Mouse (Mus musculus): ENCODE results near the gene Cacna1a. TPM values are rescaled to one million over a fixed set of nuclear protein-coding genes. Genes with fewer than 3 reads are reported as not detected.
A peak's percentile ranks its signal among the peaks of the same experiment; 100 is the strongest.
"Not testable (repeated sequence)": the region's sequence is repeated elsewhere in the genome, so short reads cannot be mapped to it uniquely, and the experiment has no call there.

Cacna1a gene
- polyA plus RNA-seq, 1 experiment from 2014 or later = 8.3 TPM

DNA sequence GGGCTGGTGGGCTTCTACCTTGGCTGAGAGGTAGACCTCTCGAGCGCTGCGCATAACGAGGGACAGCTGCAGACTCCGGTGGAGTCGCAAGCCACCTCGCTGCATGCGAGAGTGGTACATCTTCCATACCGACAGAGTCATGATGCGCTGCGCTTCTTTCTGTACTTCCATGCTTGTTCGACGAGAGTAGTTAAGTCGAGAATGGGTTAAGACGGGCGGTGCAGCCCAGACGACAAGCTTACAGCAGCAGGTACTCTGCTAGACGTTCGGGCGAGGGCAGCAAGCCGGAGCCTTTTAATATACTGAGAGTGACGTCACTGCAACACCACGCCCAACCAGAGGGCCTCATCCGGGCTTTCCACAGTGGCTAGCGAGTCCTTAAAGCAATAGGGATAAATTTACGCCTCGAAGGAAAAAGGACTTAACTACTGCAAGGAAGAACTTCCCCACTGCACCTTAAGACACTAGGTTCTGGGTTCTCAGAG lies 274.4 kb downstream of the Cacna1a start, which contains the start of gene Ier2:
Gene Ier2, minus strand, starts transcription at position 272 of the 485 bp plus-strand sequence.
- ATAC-seq (replicated peaks; ENCODE audit: insufficient number of reproducible peaks, insufficient read depth, low FRiP score, low read depth) = peak; percentile 77
- Histone ChIP-seq H3K27ac (peak within 1 kb of the TSS; percentile 97), H3K27me3 (no peaks in the 10 kb centered on the region), H3K4me2 (peak within 1 kb of the TSS; percentile 72), H3K9me3 (replicated peaks) (no peaks in the 10 kb centered on the region), H3K4me3 (peak within 1 kb of the TSS; percentile 78), H3K36me3 (no peaks in the 10 kb centered on the region), H3K9ac (peak within 1 kb of the TSS; percentile 84), H3K4me1 (replicated peaks) (peaks cover 32% of the 10 kb centered on the region)
- under 1% methylated on average over 27 of the region's 27 CpGs for WGBS

DNA sequence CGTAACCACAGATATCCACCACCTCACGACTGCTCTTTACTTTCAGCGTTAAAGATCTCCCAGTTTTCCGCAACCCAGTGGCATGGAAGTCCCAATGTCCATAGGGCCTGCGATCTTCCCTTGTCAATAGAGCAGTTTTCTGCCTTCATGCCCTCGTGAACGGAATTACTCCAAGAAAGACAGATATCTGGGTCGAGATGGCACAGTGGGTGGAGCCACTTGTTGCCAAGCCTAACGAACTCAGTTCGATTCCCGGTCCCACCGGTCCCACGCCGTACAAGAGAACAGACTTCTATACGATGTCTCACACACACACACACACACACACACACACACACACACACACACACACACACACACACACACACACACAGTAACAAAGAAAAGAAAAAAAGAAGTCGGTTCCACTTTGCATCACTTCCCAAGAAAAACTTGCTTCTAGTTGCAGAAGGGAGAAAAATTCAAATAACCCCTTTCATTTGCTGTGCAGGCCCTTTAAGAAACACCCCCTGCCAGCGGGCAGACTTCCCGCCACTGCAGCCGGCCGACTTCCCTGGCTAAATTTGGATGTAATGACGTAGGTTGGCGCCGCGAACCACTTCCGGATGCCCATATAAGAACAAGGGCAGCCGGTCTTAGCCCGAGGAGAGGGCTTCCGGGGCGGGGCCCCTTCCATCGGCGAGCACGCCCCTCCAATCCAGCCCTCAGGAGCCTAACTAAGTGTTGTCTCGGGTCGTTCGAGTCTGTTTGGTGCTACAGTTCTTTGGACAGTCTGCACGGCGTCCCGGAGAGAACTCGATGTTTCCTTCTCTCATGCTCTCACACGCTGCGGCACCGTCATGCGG lies 275.5 kb downstream of the Cacna1a start:
- H3K4me2 ChIP-seq = peak overlapping the region; percentile 72
- ATAC-seq (replicated peaks; ENCODE audit: insufficient number of reproducible peaks, insufficient read depth, low FRiP score, low read depth) = peak; percentile 77
- H3K27me3 ChIP-seq = no peaks in the 10 kb centered on the region
- peak overlapping the region; percentile 84 for H3K9ac ChIP-seq
- H3K36me3 ChIP-seq = no peaks in the 10 kb centered on the region
- H3K9me3 ChIP-seq (replicated peaks) = no peaks in the 10 kb centered on the region
- H3K4me3 ChIP-seq = peak overlapping the region; percentile 78
- H3K27ac ChIP-seq = peak overlapping the region; percentile 97
- 3% methylated on average over 43 of the region's 43 CpGs for WGBS
- peaks cover 32% of the 10 kb centered on the region for H3K4me1 ChIP-seq (replicated peaks)

- H3K36me3 ChIP-seq = no peaks in the 10 kb centered on the region
- peak overlapping the region; percentile 97 for H3K27ac ChIP-seq
- H3K27me3 ChIP-seq = no peaks in the 10 kb centered on the region
- WGBS = under 1% methylated on average over 29 of the region's 29 CpGs
- H3K4me3 ChIP-seq = peak overlapping the region; percentile 78
- peak overlapping the region; percentile 72 for H3K4me2 ChIP-seq
- H3K9ac ChIP-seq = peak overlapping the region; percentile 70
- peak; percentile 37; the same call in 1 of the 2 replicates for ATAC-seq (replicated peaks; ENCODE audit: insufficient number of reproducible peaks, insufficient read depth, low FRiP score, low read depth)
- H3K9me3 ChIP-seq (replicated peaks) = no peaks in the 10 kb centered on the region
- H3K4me1 ChIP-seq (replicated peaks) = peaks cover 27% of the 10 kb centered on the region
These were observed 276.5 kb downstream of the Cacna1a start for GRCm38 (mm10) chr8:84664566-84665384.

GRCm38 (mm10) chr8:84665385-84665893 lies 277.2 kb downstream of the Cacna1a start:
- Histone ChIP-seq H3K36me3 (no peaks in the 10 kb centered on the region), H3K9me3 (replicated peaks) (no peaks in the 10 kb centered on the region), H3K4me2 (peak overlapping the region; percentile 72), H3K4me3 (peak overlapping the region; percentile 78), H3K9ac (peak overlapping the region; percentile 70), H3K4me1 (replicated peaks) (peaks cover 21% of the 10 kb centered on the region), H3K27ac (peak overlapping the region; percentile 97), H3K27me3 (no peaks in the 10 kb centered on the region)
- no peak for ATAC-seq (replicated peaks; ENCODE audit: insufficient number of reproducible peaks, insufficient read depth, low FRiP score, low read depth)
- under 1% methylated on average over 14 of the region's 14 CpGs for WGBS

DNA sequence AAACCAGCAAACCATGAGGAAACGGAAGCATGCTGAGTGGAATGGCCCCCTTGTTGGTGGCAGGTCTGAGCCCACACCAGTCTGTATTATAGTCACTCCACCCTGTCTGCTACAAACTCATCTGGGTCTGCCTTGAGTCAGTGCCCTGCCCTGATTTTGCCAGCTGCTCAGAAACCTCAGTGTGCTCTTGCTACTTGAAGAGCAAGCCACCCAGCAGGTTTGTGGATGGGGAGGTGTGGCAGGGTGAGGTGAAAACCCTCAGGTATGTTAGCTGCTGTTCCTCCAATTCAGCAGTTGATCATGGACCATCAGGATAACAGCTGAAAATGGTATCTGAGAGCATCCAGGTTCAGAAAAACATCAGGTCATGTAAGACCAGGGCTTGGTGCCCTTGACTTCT lies 279.8 kb downstream of the Cacna1a start:
- H3K27ac ChIP-seq = no peak overlapping the region
- ATAC-seq (replicated peaks; ENCODE audit: insufficient number of reproducible peaks, insufficient read depth, low FRiP score, low read depth) = no peak
- H3K4me2 ChIP-seq = no peak overlapping the region
- H3K27me3 ChIP-seq = no peaks in the 10 kb centered on the region
- 43% methylated on average over 1 of the region's 1 CpGs for WGBS
- peaks cover 15% of the 10 kb centered on the region for H3K4me1 ChIP-seq (replicated peaks)
- H3K9ac ChIP-seq = no peak overlapping the region
- peaks cover 10% of the 10 kb centered on the region for H3K36me3 ChIP-seq
- H3K9me3 ChIP-seq (replicated peaks) = no peaks in the 10 kb centered on the region
- H3K4me3 ChIP-seq = no peak overlapping the region

DNA sequence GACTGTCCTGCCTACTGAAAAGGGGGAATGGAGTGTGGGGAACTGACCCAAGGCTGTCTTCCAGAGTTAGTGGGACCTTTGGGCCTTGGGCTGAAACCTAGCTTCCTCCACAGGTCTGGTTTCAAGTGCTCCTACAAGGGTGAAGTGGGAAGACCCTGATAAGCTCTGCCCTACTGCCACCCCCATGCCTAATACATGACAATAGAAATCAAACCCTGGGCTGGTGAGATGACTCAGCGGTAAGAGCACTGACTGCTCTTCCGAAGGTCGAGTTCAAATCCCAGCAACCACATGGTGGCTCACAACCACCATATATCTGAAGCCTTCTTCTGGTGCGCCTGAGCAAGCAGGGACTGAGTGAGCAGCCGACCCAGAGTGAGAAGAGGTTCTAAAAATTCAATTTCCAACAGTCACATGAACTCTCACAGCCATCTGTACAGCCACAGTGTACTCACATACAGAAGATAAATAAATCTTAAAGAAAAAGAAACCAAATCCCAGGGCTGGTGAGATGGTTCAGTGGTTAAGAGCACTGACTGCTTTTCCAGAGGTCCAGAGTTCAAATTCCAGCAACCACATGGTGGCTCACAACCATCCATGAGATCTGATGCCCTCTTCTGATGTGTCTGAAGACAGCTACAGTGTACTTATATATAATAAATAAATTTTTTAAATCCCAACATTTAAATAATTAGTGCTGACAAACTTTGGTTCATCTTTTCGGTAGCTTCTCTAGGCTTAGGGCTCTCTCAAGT lies 280.7 kb downstream of the Cacna1a start:
- H3K36me3 ChIP-seq = peaks cover 16% of the 10 kb centered on the region
- H3K27ac ChIP-seq = no peak overlapping the region
- no peak overlapping the region for H3K4me3 ChIP-seq
- H3K9me3 ChIP-seq (replicated peaks) = no peaks in the 10 kb centered on the region
- peaks cover 11% of the 10 kb centered on the region; the same call in 1 of the 2 replicates for H3K4me1 ChIP-seq (replicated peaks)
- H3K4me2 ChIP-seq = no peak overlapping the region
- no peak for ATAC-seq (replicated peaks; ENCODE audit: insufficient number of reproducible peaks, insufficient read depth, low FRiP score, low read depth)
- WGBS = 77% methylated on average over 6 of the region's 6 CpGs
- no peaks in the 10 kb centered on the region for H3K27me3 ChIP-seq
- H3K9ac ChIP-seq = no peak overlapping the region

DNA sequence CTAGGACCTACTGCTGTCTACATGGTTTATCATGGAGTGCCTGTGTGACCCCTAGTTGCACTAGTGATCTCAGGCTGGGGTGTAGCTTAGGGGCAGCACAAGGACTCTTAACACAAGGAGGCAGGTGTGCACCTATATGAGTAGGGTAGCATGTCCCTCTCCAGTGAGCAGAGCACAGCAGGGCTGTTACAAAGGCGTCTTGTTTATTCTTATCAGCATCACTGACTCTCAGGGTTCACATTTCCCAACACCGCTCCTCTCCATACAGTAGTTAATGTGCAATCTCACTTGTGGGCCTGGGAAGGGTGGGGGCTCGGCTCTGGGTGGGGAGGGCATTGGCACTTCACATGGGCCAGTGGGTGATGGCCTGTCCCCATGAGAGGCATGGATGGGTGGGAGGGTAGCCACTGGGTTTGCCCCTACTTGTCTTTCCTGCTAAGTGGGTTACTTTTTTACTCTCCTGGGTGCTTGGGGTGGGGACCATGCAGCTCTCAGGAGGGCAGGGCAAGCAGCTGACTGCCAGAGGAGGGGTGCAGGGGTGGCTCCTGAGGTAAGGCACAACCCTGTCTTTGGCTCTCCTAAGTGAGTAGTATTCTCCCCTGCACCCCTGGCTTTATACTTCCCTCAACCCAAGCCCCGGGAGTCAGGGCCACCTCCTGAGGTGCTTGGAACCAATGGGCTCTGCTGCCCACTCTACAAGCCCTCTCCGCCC lies 282.2 kb downstream of the Cacna1a start:
- H3K27me3 ChIP-seq; H3K4me2 ChIP-seq; H3K27ac ChIP-seq; H3K9me3 ChIP-seq (replicated peaks); ATAC-seq (replicated peaks; ENCODE audit: insufficient number of reproducible peaks, insufficient read depth, low FRiP score, low read depth); H3K9ac ChIP-seq; H3K4me1 ChIP-seq (replicated peaks); H3K4me3 ChIP-seq: not testable (repeated sequence)
- peaks cover 30% of the 10 kb centered on the region for H3K36me3 ChIP-seq
- WGBS = 74% methylated on average over 5 of the region's 5 CpGs

DNA sequence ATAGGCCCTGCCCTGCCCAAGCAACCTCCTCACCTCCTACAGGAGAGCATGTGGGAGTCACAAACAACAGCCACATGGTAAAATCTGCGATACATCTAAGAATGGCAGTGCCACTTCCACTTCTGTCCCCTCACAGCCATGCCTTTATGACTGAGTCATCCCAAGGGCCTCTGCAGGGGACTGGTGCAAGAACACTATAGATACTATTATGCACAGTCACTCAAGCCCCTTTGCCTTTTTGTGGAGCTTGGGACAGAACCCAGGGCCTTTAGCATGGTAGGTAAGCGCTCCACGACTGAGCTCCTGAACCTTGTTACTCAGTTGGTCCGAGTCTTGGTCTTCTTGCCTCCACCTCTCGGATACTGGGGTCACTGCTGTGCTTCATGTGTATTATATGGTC lies 289.1 kb downstream of the Cacna1a start:
- Histone ChIP-seq H3K36me3 (peaks cover 39% of the 10 kb centered on the region), H3K4me2 (no peak overlapping the region), H3K4me1 (replicated peaks) (peaks cover under 1% of the 10 kb centered on the region; the same call in 1 of the 2 replicates), H3K27me3 (no peaks in the 10 kb centered on the region), H3K27ac (no peak overlapping the region), H3K9me3 (replicated peaks) (no peaks in the 10 kb centered on the region), H3K4me3 (no peak overlapping the region), H3K9ac (no peak overlapping the region)
- WGBS = 82% methylated on average over 5 of the region's 5 CpGs
- no peak for ATAC-seq (replicated peaks; ENCODE audit: insufficient number of reproducible peaks, insufficient read depth, low FRiP score, low read depth)

- Histone ChIP-seq H3K27ac (no peak overlapping the region), H3K4me3 (no peak overlapping the region), H3K4me2 (no peak overlapping the region), H3K9me3 (replicated peaks) (no peaks in the 10 kb centered on the region), H3K27me3 (no peaks in the 10 kb centered on the region), H3K36me3 (peaks cover 1% of the 10 kb centered on the region), H3K9ac (no peak overlapping the region), H3K4me1 (replicated peaks) (peaks cover 25% of the 10 kb centered on the region)
- WGBS = 64% methylated on average over 2 of the region's 2 CpGs
- ATAC-seq (replicated peaks; ENCODE audit: insufficient number of reproducible peaks, insufficient read depth, low FRiP score, low read depth) = no peak
These were observed 293.2 kb downstream of the Cacna1a start for GRCm38 (mm10) chr8:84681476-84681875.

DNA sequence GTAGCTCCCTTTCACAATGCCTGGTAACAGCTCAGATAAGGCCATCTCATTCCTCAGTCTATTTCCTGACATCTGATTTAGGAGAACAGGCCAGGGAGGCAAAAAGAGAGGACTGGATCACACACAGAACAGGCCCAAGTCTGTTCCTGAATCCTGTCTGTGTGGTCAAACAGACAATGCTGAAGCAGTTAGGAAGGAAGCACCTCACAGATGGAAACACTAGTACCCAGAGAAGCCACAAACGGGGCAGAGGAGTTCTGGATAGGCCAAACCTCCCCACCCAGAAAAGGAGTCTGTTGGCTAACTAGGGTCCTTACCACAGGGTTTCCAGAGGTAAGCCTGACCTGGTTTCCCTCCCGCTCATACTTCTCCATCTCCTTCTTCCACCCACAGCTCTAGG lies 294.0 kb downstream of the Cacna1a start:
- H3K9me3 ChIP-seq (replicated peaks) = no peaks in the 10 kb centered on the region
- H3K9ac ChIP-seq = no peak overlapping the region
- no peaks in the 10 kb centered on the region for H3K36me3 ChIP-seq
- H3K4me2 ChIP-seq = no peak overlapping the region
- ATAC-seq (replicated peaks; ENCODE audit: insufficient number of reproducible peaks, insufficient read depth, low FRiP score, low read depth) = no peak
- H3K4me3 ChIP-seq = no peak overlapping the region
- no peaks in the 10 kb centered on the region for H3K27me3 ChIP-seq
- H3K27ac ChIP-seq = no peak overlapping the region
- peaks cover 30% of the 10 kb centered on the region for H3K4me1 ChIP-seq (replicated peaks)
- WGBS = 59% methylated on average over 2 of the region's 2 CpGs
